Mouse (Mus musculus): Measurements from ENCODE around the gene Trim67.

Trim67 gene

GRCm38 (mm10) chr8:124792708-124793107, at the start of gene Trim67:
TSS of gene Trim67 (plus strand) at chr8:124793092.
- peak; percentile 89 for DNase-seq (ENCODE audit: low read depth, low spot score)

GRCm38 (mm10) chr8:124746661-124747060, 46.2 kb upstream of the Trim67 start:
- DNase-seq (ENCODE audit: low read depth, low spot score) = no peak

GRCm38 (mm10) chr8:124751191-124751590, 41.7 kb upstream of the Trim67 start:
- DNase-seq (ENCODE audit: low read depth, low spot score) = peak; percentile 29

- DNase-seq (ENCODE audit: low read depth, low spot score) = peak; percentile 64
Measured at GRCm38 (mm10) chr8:124751709-124752173, 41.2 kb upstream of the Trim67 start, which contains the start of gene Fam89a. TSS of gene Fam89a (minus strand) at chr8:124751832.

GRCm38 (mm10) chr8:124752325-124752862, 40.5 kb upstream of the Trim67 start:
- no peak for DNase-seq (ENCODE audit: low read depth, low spot score)

GRCm38 (mm10) chr8:124754101-124754791, 38.6 kb upstream of the Trim67 start:
- peak; percentile 59 for DNase-seq (ENCODE audit: low read depth, low spot score)

GRCm38 (mm10) chr8:124754792-124755190, 38.1 kb upstream of the Trim67 start:
- DNase-seq (ENCODE audit: low read depth, low spot score) = no peak

GRCm38 (mm10) chr8:124755481-124755880, 37.4 kb upstream of the Trim67 start:
- no peak for DNase-seq (ENCODE audit: low read depth, low spot score)

GRCm38 (mm10) chr8:124756153-124756552, 36.7 kb upstream of the Trim67 start:
- DNase-seq (ENCODE audit: low read depth, low spot score) = no peak

GRCm38 (mm10) chr8:124756601-124757000, 36.3 kb upstream of the Trim67 start:
- DNase-seq (ENCODE audit: low read depth, low spot score) = no peak

- DNase-seq (ENCODE audit: low read depth, low spot score) = no peak
Measured at GRCm38 (mm10) chr8:124758544-124758943, 34.3 kb upstream of the Trim67 start.

- DNase-seq (ENCODE audit: low read depth, low spot score) = no peak
Measured at GRCm38 (mm10) chr8:124763061-124763460, 29.8 kb upstream of the Trim67 start.

GRCm38 (mm10) chr8:124772389-124772788, 20.5 kb upstream of the Trim67 start:
- DNase-seq (ENCODE audit: low read depth, low spot score) = no peak

GRCm38 (mm10) chr8:124775695-124776094, 17.2 kb upstream of the Trim67 start:
- peak; percentile 87 for DNase-seq (ENCODE audit: low read depth, low spot score)

- peak; percentile 81 for DNase-seq (ENCODE audit: low read depth, low spot score)
Measured at GRCm38 (mm10) chr8:124780236-124780635, 12.7 kb upstream of the Trim67 start.

GRCm38 (mm10) chr8:124782431-124782830, 10.5 kb upstream of the Trim67 start:
- no peak for DNase-seq (ENCODE audit: low read depth, low spot score)

GRCm38 (mm10) chr8:124783228-124783627, 9.7 kb upstream of the Trim67 start:
- no peak for DNase-seq (ENCODE audit: low read depth, low spot score)

- no peak for DNase-seq (ENCODE audit: low read depth, low spot score)
Measured at GRCm38 (mm10) chr8:124784613-124785012, 8.3 kb upstream of the Trim67 start.

GRCm38 (mm10) chr8:124790676-124791075, 2.2 kb upstream of the Trim67 start:
- no peak for DNase-seq (ENCODE audit: low read depth, low spot score)

GRCm38 (mm10) chr8:124791751-124792150, 1.1 kb upstream of the Trim67 start:
- DNase-seq (ENCODE audit: low read depth, low spot score) = no peak

- peak; percentile 34 for DNase-seq (ENCODE audit: low read depth, low spot score)
Measured at GRCm38 (mm10) chr8:124792186-124792585, 706 bp upstream of the Trim67 start.

GRCm38 (mm10) chr8:124793172-124793651, 320 bp downstream of the Trim67 start:
- peak; percentile 90 for DNase-seq (ENCODE audit: low read depth, low spot score)

Data from mesoderm, embryonic 11.5 days (tissue).